Comparison of ENCODE assay signal across 29 mouse cellular contexts in genomic region chr12:24777761-24778160, GRCm38 (mm10). TPM values are rescaled to one million over a fixed set of nuclear protein-coding genes. Genes with fewer than 3 reads are reported as not detected.
"Had no signal": no experiment of that assay in that cellular context is flagged by ENCODE, and none has a peak within 500 bp of the region (broad histone marks: within the 10 kb centered on the region; RNA-seq: fewer than 3 reads in every experiment).

No protein-coding gene starts in this region.

- H3K4me1 ChIP-seq: limb, embryonic 12.5 days; limb, embryonic 13.5 days; limb, embryonic 15.5 days; liver, embryonic 12.5 days; liver, embryonic 13.5 days; midbrain, embryonic 10.5 days; midbrain, embryonic 12.5 days; midbrain, embryonic 15.5 days; neural tube, embryonic 12.5 days had no signal

- H3K9me3 ChIP-seq: limb, embryonic 10.5 days; limb, embryonic 12.5 days; limb, embryonic 13.5 days; limb, embryonic 15.5 days; liver, embryonic 12.5 days; liver, embryonic 13.5 days; liver, embryonic 15.5 days; lung, embryonic 15.5 days; megakaryocyte, embryonic 14.5 days; midbrain, embryonic 10.5 days; midbrain, embryonic 12.5 days; midbrain, embryonic 13.5 days; midbrain, embryonic 15.5 days; neural tube, embryonic 12.5 days had no signal

- H3K27ac ChIP-seq: limb, embryonic 10.5 days; limb, embryonic 12.5 days; limb, embryonic 13.5 days; limb, embryonic 15.5 days; liver, embryonic 12.5 days; liver, embryonic 13.5 days; liver, embryonic 14.5 days; liver, embryonic 15.5 days; lung, embryonic 15.5 days; macrophage; midbrain, embryonic 10.5 days; midbrain, embryonic 12.5 days; midbrain, embryonic 13.5 days; midbrain, embryonic 15.5 days; neural tube, embryonic 12.5 days had no signal

- H3K4me3 ChIP-seq: limb, embryonic 10.5 days; limb, embryonic 12.5 days; limb, embryonic 13.5 days; limb, embryonic 15.5 days; liver, embryonic 12.5 days; liver, embryonic 13.5 days; liver, embryonic 15.5 days; lung, embryonic 15.5 days; megakaryocyte, embryonic 14.5 days; midbrain, embryonic 10.5 days; midbrain, embryonic 12.5 days; midbrain, embryonic 13.5 days; midbrain, embryonic 15.5 days; myocyte; neural tube, embryonic 12.5 days had no signal

- H3K36me3 ChIP-seq: limb, embryonic 10.5 days; limb, embryonic 12.5 days; limb, embryonic 13.5 days; limb, embryonic 15.5 days; liver, embryonic 12.5 days; liver, embryonic 13.5 days; liver, embryonic 15.5 days; lung, embryonic 15.5 days; midbrain, embryonic 10.5 days; midbrain, embryonic 12.5 days; midbrain, embryonic 13.5 days; midbrain, embryonic 15.5 days; neural tube, embryonic 12.5 days had no signal

- H3K27me3 ChIP-seq: limb, embryonic 12.5 days; limb, embryonic 13.5 days; limb, embryonic 15.5 days; lung, embryonic 15.5 days; midbrain, embryonic 12.5 days; midbrain, embryonic 13.5 days; midbrain, embryonic 15.5 days; neural tube, embryonic 12.5 days had no signal

- DNase-seq: left cerebral cortex, postnatal 4 days; liver; liver, embryonic 13.5 days; liver, postnatal 0 days; lung, adult 18-20 months; lung, adult 2 months; lung, embryonic 14.5 days; lung, postnatal 10 days; lung, postnatal 14 days; lung, postnatal 36 days; lung, postnatal 4 days; midbrain, embryonic 14.5 days had no signal

RNA-seq across cellular contexts. Expression of gene Mboat2, which starts 52.9 kb away (rescaled TPM):
- polyA plus RNA-seq: liver, adult 2 months; macrophage had no signal
